Mouse (Mus musculus) neural tube, embryonic 13.5 days (tissue): Measurements from ENCODE around the gene Rragc. TPM values are rescaled to one million over a fixed set of nuclear protein-coding genes. Genes with fewer than 3 reads are reported as not detected.

Source experiments
- ATAC-seq: fragments of 200-750 bp; cut with Nextera tagmentation; 2 replicates; pipeline ENCODE4 v1.8.0; 2017; ENCODE audit warnings: low read depth, mild to moderate bottlenecking, moderate TSS enrichment, moderate library complexity
- H3K27ac ChIP-seq: fragments of 300-500 bp; sonication (generic); replicated peaks from 2 replicates; pipeline ENCODE4 v1.5.1; 2015; ENCODE audit warnings: moderate library complexity, mild to moderate bottlenecking, inconsistent platforms
- H3K27me3 ChIP-seq: fragments of 300-500 bp; sonication (generic); 2 replicates; pipeline ENCODE4 v1.6.1; 2015; ENCODE audit warnings: mild to moderate bottlenecking, inconsistent platforms
- H3K36me3 ChIP-seq: fragments of 300-500 bp; sonication (generic); 2 replicates; pipeline ENCODE4 v1.6.1; 2015; ENCODE audit warnings: mild to moderate bottlenecking, inconsistent platforms
- H3K4me1 ChIP-seq: fragments of 300-500 bp; sonication (generic); replicated peaks from 2 replicates; pipeline ENCODE4 v1.6.1; 2015; ENCODE audit warnings: inconsistent platforms
- H3K4me2 ChIP-seq: fragments of 300-500 bp; sonication (generic); 2 replicates; pipeline ENCODE4 v1.6.1; 2015; ENCODE audit warnings: inconsistent platforms, mild to moderate bottlenecking, moderate library complexity
- H3K4me3 ChIP-seq: fragments of 300-500 bp; sonication (generic); 2 replicates; pipeline ENCODE4 v1.5.1; 2015; ENCODE audit warnings: mild to moderate bottlenecking, inconsistent platforms
- H3K9ac ChIP-seq: fragments of 300-500 bp; sonication (generic); 2 replicates; pipeline ENCODE4 v1.6.1; 2015; ENCODE audit warnings: moderate library complexity, mild to moderate bottlenecking, inconsistent platforms
- H3K9me3 ChIP-seq: fragments of 300-500 bp; sonication (generic); 2 replicates; pipeline ENCODE4 v1.6.1; 2016; ENCODE audit warnings: inconsistent platforms
- WGBS: fragments of 180-500 bp; shearing (Covaris S2); methylation state at CpG from one replicate; pipeline ENCODE4 v1.1.7; 2015; 5-methylcytosine and 5-hydroxymethylcytosine counted together
- polyA plus RNA-seq: library from polyadenylated mRNA; unstranded; fragments of >200 nt; fragmentation: Nextera tagmentation; extraction: Ambion mirVana; gene quantifications from 2 replicates; pipeline ENCODE4 v1.2.1, GENCODE M21; 2015

Gene Rragc
- polyA plus RNA-seq, 1 experiment from 2014 or later, result 49.9 TPM

DNA sequence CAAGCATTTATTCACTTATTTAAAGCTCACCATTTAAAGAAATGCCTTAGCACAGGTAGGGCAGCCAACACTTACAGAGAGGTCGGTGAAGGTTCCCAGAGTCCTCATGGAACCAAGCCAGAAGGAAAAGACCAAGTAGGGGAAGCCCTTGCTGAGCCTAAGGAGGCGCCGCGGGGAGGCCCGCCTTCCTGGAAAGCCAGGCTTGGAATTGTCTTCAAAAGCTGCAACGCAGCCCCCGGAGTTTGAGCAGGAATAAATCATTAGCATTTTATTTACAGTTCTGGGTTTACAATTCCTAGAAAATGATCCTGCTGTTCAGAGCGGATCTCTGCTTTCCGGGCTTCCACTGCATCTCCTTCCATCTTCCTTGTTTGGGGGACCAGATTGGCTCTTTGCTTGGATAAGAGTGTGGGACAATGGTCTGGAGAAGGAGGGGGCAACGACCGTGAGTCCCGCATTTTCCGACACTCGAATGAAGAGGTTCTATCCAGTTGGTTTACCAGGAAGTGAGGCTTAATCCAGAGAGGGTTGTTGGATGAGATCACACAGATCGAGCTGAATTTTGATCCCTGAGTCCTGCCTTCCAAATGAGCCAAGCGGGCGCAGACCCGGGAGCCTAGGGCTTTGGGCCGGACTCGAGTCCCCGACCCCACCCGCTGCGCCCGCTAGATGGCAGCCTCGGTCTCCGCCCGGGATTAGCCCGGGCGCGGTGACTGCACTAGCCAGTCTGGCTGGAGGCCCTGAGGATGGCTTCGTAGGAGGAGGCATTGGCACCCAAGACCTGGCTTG lies 39.7 kb downstream of the Rragc start:
- no peaks in the 10 kb centered on the region for H3K36me3 ChIP-seq
- 7% methylated on average over 31 of the region's 31 CpGs for WGBS
- peaks cover 15% of the 10 kb centered on the region for H3K4me1 ChIP-seq
- peak overlapping the region; percentile 41 for H3K4me2 ChIP-seq
- 0 out of 2 replicates have a peak overlapping the region, but pooled peaks have one; percentile 13 for H3K4me3 ChIP-seq
- 0 out of 2 replicates have a peak overlapping the region, but pooled peaks have one; percentile 1 for H3K9ac ChIP-seq
- H3K9me3 ChIP-seq, result no peaks in the 10 kb centered on the region
- no peak overlapping the region for H3K27ac ChIP-seq
- H3K27me3 ChIP-seq, result peaks cover 61% of the 10 kb centered on the region
- ATAC-seq, result peak; percentile 91

- H3K4me2 ChIP-seq, result 0 out of 2 replicates have a peak overlapping the region, but pooled peaks have one; percentile 41
- no peak for ATAC-seq
Observed at GRCm38 (mm10) chr4:123957492-123957808, 40.2 kb downstream of the Rragc start.

GRCm38 (mm10) chr4:123957891-123958290 lies 40.6 kb downstream of the Rragc start:
- Histone ChIP-seq H3K27ac (no peak overlapping the region), H3K27me3 (peaks cover 61% of the 10 kb centered on the region), H3K4me2 (no peak overlapping the region), H3K4me3 (no peak overlapping the region), H3K9me3 (no peaks in the 10 kb centered on the region), H3K36me3 (no peaks in the 10 kb centered on the region), H3K9ac (no peak overlapping the region), H3K4me1 (peaks cover 13% of the 10 kb centered on the region)
- no peak for ATAC-seq
- WGBS, result 65% methylated on average over 4 of the region's 4 CpGs

More at GRCm38 (mm10) chr4:123957492-123957808, 40.2 kb downstream of the Rragc start:
- H3K9me3 ChIP-seq, result no peaks in the 10 kb centered on the region
- no peak overlapping the region for H3K4me3 ChIP-seq
- no peaks in the 10 kb centered on the region for H3K36me3 ChIP-seq
- H3K27me3 ChIP-seq, result peaks cover 61% of the 10 kb centered on the region
- H3K27ac ChIP-seq, result no peak overlapping the region
- no peak overlapping the region for H3K9ac ChIP-seq
- 59% methylated on average over 4 of the region's 4 CpGs for WGBS
- peaks cover 13% of the 10 kb centered on the region for H3K4me1 ChIP-seq

- no peak for ATAC-seq
- peaks cover 44% of the 10 kb centered on the region for H3K27me3 ChIP-seq
- no peak overlapping the region for H3K27ac ChIP-seq
- 71% methylated on average over 4 of the region's 4 CpGs for WGBS
- H3K4me2 ChIP-seq, result no peak overlapping the region
- no peak overlapping the region for H3K9ac ChIP-seq
- H3K4me1 ChIP-seq, result peaks cover 13% of the 10 kb centered on the region
- no peaks in the 10 kb centered on the region for H3K36me3 ChIP-seq
- H3K9me3 ChIP-seq, result no peaks in the 10 kb centered on the region
- no peak overlapping the region for H3K4me3 ChIP-seq
Observed at GRCm38 (mm10) chr4:123960955-123961354, 43.7 kb downstream of the Rragc start.

- 62% methylated on average over 9 of the region's 9 CpGs for WGBS
- Histone ChIP-seq H3K36me3 (no peaks in the 10 kb centered on the region), H3K27ac (no peak overlapping the region), H3K27me3 (peaks cover 28% of the 10 kb centered on the region), H3K9ac (no peak overlapping the region), H3K4me1 (0 out of 2 replicates have a peak, but pooled peaks cover 5% of the 10 kb centered on the region), H3K4me3 (no peak overlapping the region), H3K9me3 (no peaks in the 10 kb centered on the region), H3K4me2 (no peak overlapping the region)
- no peak for ATAC-seq
Observed at GRCm38 (mm10) chr4:123962721-123963120, 45.5 kb downstream of the Rragc start.

DNA sequence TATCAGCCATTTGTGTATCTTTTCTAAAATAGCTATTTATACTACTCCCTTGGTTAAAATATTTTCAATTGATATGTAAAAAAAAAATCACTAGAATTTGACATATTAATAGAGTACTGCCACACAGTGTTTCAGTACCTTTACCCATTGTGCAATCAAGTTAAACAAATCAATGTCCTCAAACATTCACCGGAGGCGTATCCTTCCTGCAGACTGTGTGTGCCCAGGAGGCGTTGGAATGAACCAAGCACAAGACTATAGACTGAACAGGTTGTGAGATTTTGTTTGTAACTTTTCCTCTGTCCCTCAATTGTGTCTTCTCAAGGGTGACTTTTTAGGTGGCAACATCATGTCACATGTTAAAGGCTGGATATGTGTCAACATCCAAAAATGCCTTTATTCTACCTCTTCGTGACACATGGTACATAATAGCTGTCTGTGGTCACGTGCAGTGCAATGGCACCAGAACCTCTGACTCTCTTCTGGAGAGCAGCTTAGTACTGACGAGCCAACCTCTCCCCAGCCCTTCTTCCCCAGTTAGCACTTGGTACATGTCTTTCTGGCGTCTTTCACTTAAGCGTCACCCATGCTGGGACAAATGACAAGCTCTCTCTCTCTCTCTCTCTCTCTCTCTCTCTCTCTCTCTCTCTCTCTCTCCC lies 51.5 kb downstream of the Rragc start:
- no peak overlapping the region for H3K27ac ChIP-seq
- no peak overlapping the region for H3K4me3 ChIP-seq
- peaks cover 20% of the 10 kb centered on the region for H3K27me3 ChIP-seq
- peaks cover 15% of the 10 kb centered on the region for H3K4me1 ChIP-seq
- H3K36me3 ChIP-seq, result no peaks in the 10 kb centered on the region
- H3K9me3 ChIP-seq, result no peaks in the 10 kb centered on the region
- WGBS, result 86% methylated on average over 8 of the region's 8 CpGs
- no peak overlapping the region for H3K9ac ChIP-seq
- ATAC-seq, result no peak
- no peak overlapping the region for H3K4me2 ChIP-seq

DNA sequence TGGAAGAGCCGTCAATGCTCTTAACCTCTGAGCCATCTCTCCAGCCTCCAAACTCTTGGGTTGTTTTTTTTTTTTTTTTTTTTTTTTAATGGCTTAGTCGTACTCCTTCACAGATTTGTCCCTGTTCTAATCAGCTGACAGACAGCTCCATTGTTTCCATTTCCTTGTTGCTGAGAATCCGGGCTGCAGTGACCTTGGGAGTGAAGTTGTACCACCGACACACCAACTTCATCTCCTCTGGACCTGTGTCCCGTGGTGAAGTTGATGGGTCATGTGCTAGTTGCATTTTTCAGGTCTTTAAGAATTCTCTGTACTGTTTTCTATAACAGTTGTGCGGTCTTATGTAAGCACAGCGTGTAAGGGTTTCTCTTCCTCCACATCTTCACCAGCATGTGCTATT lies 52.2 kb downstream of the Rragc start:
- WGBS, result 80% methylated on average over 7 of the region's 7 CpGs
- no peak overlapping the region for H3K27ac ChIP-seq
- ATAC-seq, result no peak
- H3K4me1 ChIP-seq, result peaks cover 15% of the 10 kb centered on the region
- H3K9me3 ChIP-seq, result no peaks in the 10 kb centered on the region
- no peak overlapping the region for H3K4me2 ChIP-seq
- H3K36me3 ChIP-seq, result no peaks in the 10 kb centered on the region
- peaks cover 24% of the 10 kb centered on the region for H3K27me3 ChIP-seq
- H3K4me3 ChIP-seq, result no peak overlapping the region
- H3K9ac ChIP-seq, result no peak overlapping the region

GRCm38 (mm10) chr4:123971059-123971458 lies 53.8 kb downstream of the Rragc start:
- 70% methylated on average over 4 of the region's 4 CpGs for WGBS
- H3K27me3 ChIP-seq, result peaks cover 24% of the 10 kb centered on the region
- no peak overlapping the region for H3K4me2 ChIP-seq
- no peak for ATAC-seq
- H3K9ac ChIP-seq, result no peak overlapping the region
- peaks cover 15% of the 10 kb centered on the region for H3K4me1 ChIP-seq
- H3K4me3 ChIP-seq, result no peak overlapping the region
- no peak overlapping the region for H3K27ac ChIP-seq
- H3K9me3 ChIP-seq, result no peaks in the 10 kb centered on the region
- no peaks in the 10 kb centered on the region for H3K36me3 ChIP-seq

DNA sequence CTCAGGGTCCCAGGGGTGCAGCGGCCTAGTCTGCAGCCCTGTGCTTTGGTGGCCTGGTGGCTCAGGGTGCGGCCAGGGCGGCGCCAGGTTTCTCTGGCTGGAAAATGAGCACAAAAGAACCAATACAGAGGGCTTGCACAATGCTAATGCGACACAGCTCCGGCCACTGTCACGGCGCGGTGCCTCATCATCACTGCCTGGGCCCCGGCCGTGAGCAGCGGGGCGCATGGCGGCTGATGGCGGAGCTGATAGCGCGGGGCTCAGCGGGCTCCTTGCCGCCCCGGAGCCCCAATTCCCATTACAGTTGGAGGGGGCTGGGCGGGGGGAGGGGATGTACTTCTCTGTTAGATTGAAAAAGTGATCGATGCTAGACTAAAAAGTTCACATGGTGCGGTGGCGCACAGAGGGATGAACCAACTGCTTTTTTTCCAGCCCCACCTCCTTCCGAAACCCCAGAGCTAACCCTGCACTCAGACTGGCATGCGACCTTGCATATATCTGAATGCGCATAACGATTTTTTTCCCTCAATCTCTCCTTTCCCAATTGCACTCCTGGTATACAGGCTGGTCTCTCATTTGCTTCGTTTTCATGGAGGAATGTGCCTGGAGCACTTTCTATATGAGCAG lies 55.3 kb downstream of the Rragc start:
- Histone ChIP-seq H3K9me3 (no peaks in the 10 kb centered on the region), H3K9ac (peak overlapping the region; percentile 62), H3K4me3 (peak overlapping the region; percentile 28), H3K4me2 (peak overlapping the region; percentile 58), H3K4me1 (peaks cover 15% of the 10 kb centered on the region), H3K36me3 (no peaks in the 10 kb centered on the region), H3K27me3 (peaks cover 24% of the 10 kb centered on the region), H3K27ac (no peak overlapping the region)
- peak; percentile 81 for ATAC-seq
- 6% methylated on average over 29 of the region's 29 CpGs for WGBS

DNA sequence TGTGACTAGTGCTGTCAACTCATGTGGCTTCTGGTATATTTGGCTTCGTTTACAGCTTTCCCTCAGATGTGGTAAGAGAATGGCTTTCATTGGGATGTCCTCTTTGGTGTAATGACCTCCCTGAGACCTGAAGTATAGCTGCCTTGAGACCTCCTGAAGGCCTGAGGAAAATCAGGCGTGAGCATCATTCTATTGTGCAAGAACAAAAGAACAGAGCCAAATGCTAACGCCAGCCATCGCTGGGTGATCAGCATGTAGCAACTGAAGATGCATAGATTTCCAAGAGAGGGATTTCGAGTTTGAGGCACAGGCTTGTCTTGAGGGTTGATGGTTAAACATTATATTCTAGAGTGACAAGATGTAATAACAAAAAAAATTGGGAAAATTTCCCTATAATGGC lies 64.9 kb downstream of the Rragc start:
- H3K9me3 ChIP-seq, result no peaks in the 10 kb centered on the region
- H3K4me1 ChIP-seq, result no peaks in the 10 kb centered on the region
- no peak overlapping the region for H3K4me3 ChIP-seq
- H3K4me2 ChIP-seq, result no peak overlapping the region
- WGBS, result 29% methylated on average over 5 of the region's 5 CpGs
- peaks cover 9% of the 10 kb centered on the region; the same call in 1 of the 2 replicates for H3K27me3 ChIP-seq
- no peaks in the 10 kb centered on the region for H3K36me3 ChIP-seq
- H3K27ac ChIP-seq, result no peak overlapping the region
- ATAC-seq, result no peak
- H3K9ac ChIP-seq, result no peak overlapping the region
